Mouse (Mus musculus) urinary bladder, adult 2 months (tissue): ENCODE data around the gene RPS10-NUDT3. TPM values are rescaled to one million over a fixed set of nuclear protein-coding genes. Genes with fewer than 3 reads are reported as not detected.

Experiments
- DNase-seq: peaks from one replicate; pipeline ENCODE4 v3.0.0; 2022; ENCODE audit warnings: low spot score
- polyA plus RNA-seq: library from polyadenylated mRNA; depleted of rRNA; stranded (reverse); fragments of >200 nt; gene quantifications from 2 replicates; pipeline ENCODE4 v1.2.3, GENCODE M21; 2012; rRNA removed

Gene RPS10-NUDT3
- polyA plus RNA-seq, 1 experiment, result 0.08 TPM

- no peak for DNase-seq
Observed at GRCm38 (mm10) chr17:27554062-27554960, 80.7 kb downstream of the RPS10-NUDT3 start.

GRCm38 (mm10) chr17:27552215-27553201 is 82.5 kb downstream of the RPS10-NUDT3 start:
- no peak for DNase-seq

GRCm38 (mm10) chr17:27551393-27551940 is 83.6 kb downstream of the RPS10-NUDT3 start:
- DNase-seq, result no peak

- DNase-seq, result no peak
Observed at GRCm38 (mm10) chr17:27549234-27549633, 85.8 kb downstream of the RPS10-NUDT3 start.

- peak; percentile 48 for DNase-seq
Observed at GRCm38 (mm10) chr17:27547253-27547868, 87.7 kb downstream of the RPS10-NUDT3 start.

- no peak for DNase-seq
Observed at GRCm38 (mm10) chr17:27546574-27547085, 88.4 kb downstream of the RPS10-NUDT3 start.

GRCm38 (mm10) chr17:27545991-27546390 is 89.0 kb downstream of the RPS10-NUDT3 start:
- DNase-seq, result no peak

GRCm38 (mm10) chr17:27544551-27544950 is 90.5 kb downstream of the RPS10-NUDT3 start:
- no peak for DNase-seq

- DNase-seq, result no peak
Observed at GRCm38 (mm10) chr17:27541984-27542383, 93.0 kb downstream of the RPS10-NUDT3 start.

- no peak for DNase-seq
Observed at GRCm38 (mm10) chr17:27541261-27541660, 93.8 kb downstream of the RPS10-NUDT3 start.

- peak; percentile 83 for DNase-seq
Observed at GRCm38 (mm10) chr17:27534718-27535117, 100.3 kb downstream of the RPS10-NUDT3 start.

GRCm38 (mm10) chr17:27533354-27533753 is 101.7 kb downstream of the RPS10-NUDT3 start:
- no peak for DNase-seq

- DNase-seq, result no peak
Observed at GRCm38 (mm10) chr17:27532095-27532494, 102.9 kb downstream of the RPS10-NUDT3 start.

Other genes with a start within 250 kb of the RPS10-NUDT3 start
- 0.12 and 0.35 TPM in 2 replicates for gene Grm4, start 113.8 kb downstream of the RPS10-NUDT3 start, polyA plus RNA-seq
- gene Hmga1, start 78.7 kb downstream of the RPS10-NUDT3 start, polyA plus RNA-seq, result 55.1 and 65.1 TPM in 2 replicates
- 34.8 and 48.7 TPM in 2 replicates for gene AI413582, start 69.5 kb downstream of the RPS10-NUDT3 start, polyA plus RNA-seq
- gene Nudt3, start 11.7 kb downstream of the RPS10-NUDT3 start, polyA plus RNA-seq, result 112 and 116 TPM in 2 replicates
- gene Rps10, start 1.4 kb upstream of the RPS10-NUDT3 start, polyA plus RNA-seq, result 1,256 and 1,277 TPM in 2 replicates
- 0.67 and 0.96 TPM in 2 replicates for gene Pacsin1, start 20.3 kb upstream of the RPS10-NUDT3 start, polyA plus RNA-seq
- 0.17 and 0.21 TPM in 2 replicates for gene Spdef, start 93.7 kb upstream of the RPS10-NUDT3 start, polyA plus RNA-seq
- 62.7 and 79.1 TPM in 2 replicates for gene D17Wsu92e, start 185.4 kb upstream of the RPS10-NUDT3 start, polyA plus RNA-seq
- 74.7 and 77.3 TPM in 2 replicates for gene Snrpc, start 202.9 kb upstream of the RPS10-NUDT3 start, polyA plus RNA-seq
- 5.2 and 6.0 TPM in 2 replicates for gene Uhrf1bp1, start 221.2 kb upstream of the RPS10-NUDT3 start, polyA plus RNA-seq